Mouse (Mus musculus) heart, embryonic 12.5 days (tissue): ENCODE results near the gene Ffar3. TPM values are rescaled to one million over a fixed set of nuclear protein-coding genes. Genes with fewer than 3 reads are reported as not detected.
A peak's percentile ranks its signal among the peaks of the same experiment; 100 is the strongest.
"Not testable (repeated sequence)": the region's sequence is repeated elsewhere in the genome, so short reads cannot be mapped to it uniquely, and the experiment has no call there.

ENCODE experiments used
- ATAC-seq: fragments of 200-750 bp; cut with Nextera tagmentation; 2 replicates; pipeline ENCODE4 v1.8.0; 2017; ENCODE audit warnings: moderate TSS enrichment, moderate library complexity; ENCODE audit not compliant: insufficient number of reproducible peaks, low FRiP score
- H3K27ac ChIP-seq: fragments of 300-500 bp; sonication (generic); 2 replicates; pipeline ENCODE4 v1.5.1; 2016; ENCODE audit warnings: mild to moderate bottlenecking, moderate library complexity; ENCODE audit not compliant: poor library complexity, severe bottlenecking
- H3K27me3 ChIP-seq: fragments of 300-500 bp; sonication (generic); replicated peaks from 2 replicates; pipeline ENCODE4 v1.6.1; 2016; ENCODE audit warnings: mild to moderate bottlenecking, moderate library complexity
- H3K36me3 ChIP-seq: fragments of 300-500 bp; sonication (generic); 2 replicates; pipeline ENCODE4 v1.6.1; 2016; ENCODE audit warnings: mild to moderate bottlenecking, moderate library complexity
- H3K4me1 ChIP-seq: fragments of 300-500 bp; sonication (generic); replicated peaks from 2 replicates; pipeline ENCODE4 v1.6.1; 2016; ENCODE audit warnings: mild to moderate bottlenecking
- H3K4me2 ChIP-seq: fragments of 300-500 bp; sonication (generic); 2 replicates; pipeline ENCODE4 v1.6.1; 2016; ENCODE audit warnings: mild to moderate bottlenecking, moderate library complexity
- H3K4me3 ChIP-seq: fragments of 300-500 bp; sonication (generic); 2 replicates; pipeline ENCODE4 v1.5.1; 2016; ENCODE audit warnings: mild to moderate bottlenecking
- H3K9ac ChIP-seq: fragments of 300-500 bp; sonication (generic); 2 replicates; pipeline ENCODE4 v1.6.1; 2016; ENCODE audit warnings: mild to moderate bottlenecking, moderate library complexity
- H3K9me3 ChIP-seq: fragments of 300-500 bp; sonication (generic); replicated peaks from 2 replicates; pipeline ENCODE4 v1.6.1; 2016; ENCODE audit warnings: mild to moderate bottlenecking, moderate library complexity
- WGBS: fragments of 180-500 bp; shearing (Covaris S2); methylation state at CpG from one replicate; pipeline ENCODE4 v1.1.7; 2016; 5-methylcytosine and 5-hydroxymethylcytosine counted together
- polyA plus RNA-seq: library from polyadenylated mRNA; unstranded; fragments of >200 nt; fragmentation: Nextera tagmentation; extraction: Ambion mirVana; gene quantifications from 2 replicates; pipeline ENCODE4 v1.2.1, GENCODE M21; 2016

Ffar3 gene
- polyA plus RNA-seq, 1 experiment from 2014 or later = not detected

GRCm38 (mm10) chr7:30844676-30845297 lies 11.2 kb downstream of the Ffar3 start:
- 34% methylated on average over 7 of the region's 7 CpGs for WGBS
- Histone ChIP-seq H3K4me3 (no peak overlapping the region), H3K9ac (no peak overlapping the region), H3K27ac (no peak overlapping the region), H3K9me3 (no peaks in the 10 kb centered on the region), H3K27me3 (no peaks in the 10 kb centered on the region), H3K36me3 (no peaks in the 10 kb centered on the region), H3K4me2 (no peak overlapping the region), H3K4me1 (peaks cover 14% of the 10 kb centered on the region)
- ATAC-seq = no peak

DNA sequence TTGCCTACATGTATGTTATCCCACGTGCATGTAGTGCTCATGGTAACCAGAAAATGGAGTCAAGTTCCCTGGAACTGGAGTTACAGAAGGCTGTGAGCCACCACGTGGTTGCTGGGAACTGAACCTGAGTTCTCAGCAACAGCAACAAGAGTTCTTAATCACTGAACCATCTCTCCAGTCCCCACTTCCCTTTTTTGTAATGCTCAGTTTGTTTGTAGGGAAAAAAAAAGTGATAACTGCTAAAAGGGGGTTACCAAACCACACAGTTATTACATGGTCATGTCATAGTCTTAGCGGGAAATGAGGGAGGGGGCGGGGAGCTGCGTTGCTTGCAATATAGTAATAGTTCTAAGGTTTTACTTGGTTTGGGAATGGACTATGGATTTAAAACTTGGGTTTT lies 13.9 kb downstream of the Ffar3 start:
- H3K9me3 ChIP-seq = no peaks in the 10 kb centered on the region
- 78% methylated on average over 5 of the region's 5 CpGs for WGBS
- ATAC-seq = no peak

GRCm38 (mm10) chr7:30841379-30841778 lies 14.6 kb downstream of the Ffar3 start:
- ATAC-seq = no peak
- Histone ChIP-seq H3K4me3 (no peak overlapping the region), H3K27ac (no peak overlapping the region), H3K9ac (no peak overlapping the region), H3K36me3 (no peaks in the 10 kb centered on the region), H3K4me2 (no peak overlapping the region), H3K27me3 (0 out of 2 replicates have a peak, but pooled peaks cover 6% of the 10 kb centered on the region), H3K9me3 (no peaks in the 10 kb centered on the region), H3K4me1 (peaks cover 14% of the 10 kb centered on the region)
- 73% methylated on average over 4 of the region's 4 CpGs for WGBS

More for the DNA sequence above, 13.9 kb downstream of the Ffar3 start:
- H3K4me3 ChIP-seq = no peak overlapping the region
- H3K27ac ChIP-seq = no peak overlapping the region
- H3K9ac ChIP-seq = no peak overlapping the region
- no peak overlapping the region for H3K4me2 ChIP-seq
- H3K27me3 ChIP-seq = 0 out of 2 replicates have a peak, but pooled peaks cover 6% of the 10 kb centered on the region
- no peaks in the 10 kb centered on the region for H3K36me3 ChIP-seq
- H3K4me1 ChIP-seq = peaks cover 14% of the 10 kb centered on the region

DNA sequence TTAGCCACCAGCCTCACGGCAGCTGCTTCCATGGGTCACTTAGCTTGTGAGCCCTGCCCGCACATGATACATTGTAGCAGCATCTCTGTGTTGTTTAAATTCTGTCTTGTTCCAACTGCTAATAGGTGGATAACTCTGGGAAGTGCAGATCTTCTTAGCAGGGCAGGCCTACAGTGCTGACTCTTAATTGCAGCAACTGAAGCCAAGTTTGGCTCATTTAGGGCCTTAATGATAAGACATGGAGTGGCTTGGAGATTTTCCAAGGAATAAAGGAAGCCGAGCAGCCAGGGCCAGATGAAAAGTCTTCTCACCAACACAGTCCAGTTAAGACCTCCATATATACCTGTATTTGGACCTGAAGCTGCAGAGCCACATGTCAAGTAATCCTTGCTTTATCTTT lies 15.7 kb downstream of the Ffar3 start:
- peaks cover 14% of the 10 kb centered on the region for H3K4me1 ChIP-seq
- H3K36me3 ChIP-seq = no peaks in the 10 kb centered on the region
- no peak overlapping the region for H3K9ac ChIP-seq
- H3K4me2 ChIP-seq = no peak overlapping the region
- no peak overlapping the region for H3K4me3 ChIP-seq
- 62% methylated on average over 3 of the region's 3 CpGs for WGBS
- H3K27me3 ChIP-seq = 0 out of 2 replicates have a peak, but pooled peaks cover 6% of the 10 kb centered on the region
- ATAC-seq = no peak
- H3K27ac ChIP-seq = no peak overlapping the region
- H3K9me3 ChIP-seq = no peaks in the 10 kb centered on the region

DNA sequence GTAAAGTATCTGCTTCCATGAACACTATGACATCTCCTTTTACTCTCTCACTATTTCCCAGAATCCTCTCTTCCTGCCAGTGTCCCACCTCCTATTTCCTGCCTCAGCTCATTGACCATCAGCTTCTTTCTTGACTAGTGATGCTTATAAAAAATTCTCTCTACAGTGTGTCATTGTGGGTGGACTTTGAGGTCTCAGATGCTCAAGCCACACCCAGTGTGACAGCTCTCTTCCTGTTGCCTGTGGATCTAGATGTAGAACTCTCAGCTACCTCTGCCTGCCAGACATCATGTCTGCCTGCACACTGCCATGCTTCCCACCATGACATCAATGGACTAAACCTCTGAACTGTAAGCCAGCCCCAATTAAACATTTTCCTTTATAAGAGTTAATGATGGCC lies 18.7 kb downstream of the Ffar3 start:
- H3K9me3 ChIP-seq = no peaks in the 10 kb centered on the region
- H3K27me3 ChIP-seq = 0 out of 2 replicates have a peak, but pooled peaks cover 6% of the 10 kb centered on the region
- H3K4me2 ChIP-seq = no peak overlapping the region
- H3K27ac ChIP-seq = no peak overlapping the region
- ATAC-seq = no peak
- no peak overlapping the region for H3K4me3 ChIP-seq
- peaks cover 16% of the 10 kb centered on the region for H3K4me1 ChIP-seq
- no peak overlapping the region for H3K9ac ChIP-seq
- H3K36me3 ChIP-seq = no peaks in the 10 kb centered on the region

DNA sequence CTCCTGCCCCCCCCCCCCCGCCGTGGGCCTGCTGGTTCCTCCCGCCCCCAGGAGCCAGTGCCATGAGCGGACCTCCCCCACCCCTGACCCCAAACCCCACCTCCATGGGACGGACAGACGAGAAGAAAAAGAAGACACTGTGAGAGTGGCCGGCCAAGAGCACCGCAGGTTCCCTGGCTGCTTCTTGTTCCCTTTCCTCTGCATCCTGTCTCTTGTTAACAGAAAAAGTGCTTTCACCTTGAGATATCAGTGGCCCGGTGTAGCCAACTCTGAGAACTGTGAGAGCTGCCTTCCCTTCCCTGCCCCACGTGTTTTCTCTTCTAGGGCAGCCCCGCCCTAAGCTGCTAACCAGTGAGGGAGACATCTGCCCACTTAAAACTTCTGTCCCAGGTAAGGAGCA lies 23.3 kb downstream of the Ffar3 start:
- 32% methylated on average over 10 of the region's 11 CpGs for WGBS
- H3K4me1 ChIP-seq, H3K27ac ChIP-seq, H3K36me3 ChIP-seq, H3K9me3 ChIP-seq, H3K27me3 ChIP-seq, H3K9ac ChIP-seq, ATAC-seq, H3K4me3 ChIP-seq: not testable (repeated sequence)
- peak overlapping the region; percentile 57 for H3K4me2 ChIP-seq

DNA sequence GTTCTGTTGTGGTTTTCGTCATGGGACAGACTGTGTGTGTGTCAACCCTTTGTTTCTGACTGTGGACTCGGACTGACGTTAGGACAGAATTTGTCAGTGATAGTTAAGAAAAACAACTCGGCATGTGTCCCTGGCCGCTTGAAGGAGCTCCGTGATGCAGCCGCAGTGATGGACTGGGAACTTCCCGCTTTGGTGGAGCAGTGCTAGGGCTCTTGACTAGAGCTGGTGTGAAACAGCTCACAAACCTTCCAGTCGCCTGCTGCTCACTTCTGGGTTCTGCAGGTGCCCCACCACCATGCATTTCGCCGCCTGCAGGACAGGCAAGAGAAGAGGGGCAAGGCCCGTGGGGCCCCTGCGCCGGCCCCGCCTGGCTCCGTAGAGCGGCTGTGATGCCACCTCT lies 23.7 kb downstream of the Ffar3 start:
- no peak for ATAC-seq
- Histone ChIP-seq H3K9me3 (0 out of 2 replicates have a peak, but pooled peaks cover 3% of the 10 kb centered on the region), H3K4me1 (peaks cover 5% of the 10 kb centered on the region), H3K9ac (no peak overlapping the region), H3K27me3 (no peaks in the 10 kb centered on the region), H3K4me2 (peak overlapping the region; percentile 57), H3K36me3 (no peaks in the 10 kb centered on the region), H3K4me3 (no peak overlapping the region), H3K27ac (no peak overlapping the region)
- WGBS = 66% methylated on average over 17 of the region's 17 CpGs

DNA sequence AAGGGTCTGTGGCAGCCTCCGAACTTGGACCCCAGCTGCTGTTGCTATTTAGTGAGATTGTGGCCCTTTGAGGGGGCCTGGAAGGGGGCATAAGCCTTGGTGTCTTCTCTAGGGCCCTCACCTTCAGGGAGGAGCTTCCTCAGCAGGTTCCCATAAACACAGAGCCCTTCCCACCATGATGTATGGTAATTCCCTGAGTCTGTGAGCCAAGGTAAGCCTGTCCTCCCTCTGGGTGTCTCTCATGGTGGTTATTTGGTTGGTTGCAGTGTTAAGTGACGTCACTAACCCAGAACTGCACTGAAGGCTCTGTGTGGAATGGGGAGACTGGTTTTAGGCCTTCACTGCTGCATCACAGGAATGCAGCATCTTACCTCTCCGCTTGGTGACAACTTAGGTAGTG lies 26.6 kb downstream of the Ffar3 start:
- Histone ChIP-seq H3K4me1 (peaks cover 5% of the 10 kb centered on the region), H3K36me3 (no peaks in the 10 kb centered on the region), H3K9ac (no peak overlapping the region), H3K9me3 (0 out of 2 replicates have a peak, but pooled peaks cover 5% of the 10 kb centered on the region), H3K27ac (no peak overlapping the region), H3K27me3 (no peaks in the 10 kb centered on the region), H3K4me3 (no peak overlapping the region), H3K4me2 (no peak overlapping the region)
- WGBS = 68% methylated on average over 3 of the region's 3 CpGs
- no peak for ATAC-seq

- H3K9me3 ChIP-seq, H3K27ac ChIP-seq, H3K4me1 ChIP-seq, H3K9ac ChIP-seq, H3K27me3 ChIP-seq, H3K4me2 ChIP-seq, ATAC-seq, H3K4me3 ChIP-seq, H3K36me3 ChIP-seq: not testable (repeated sequence)
Measured at GRCm38 (mm10) chr7:30828871-30829270, 27.1 kb downstream of the Ffar3 start.

GRCm38 (mm10) chr7:30826660-30827059 lies 29.3 kb downstream of the Ffar3 start:
- Histone ChIP-seq H3K4me1 (no peaks in the 10 kb centered on the region), H3K9me3 (0 out of 2 replicates have a peak, but pooled peaks cover 5% of the 10 kb centered on the region), H3K27me3 (no peaks in the 10 kb centered on the region), H3K36me3 (no peaks in the 10 kb centered on the region), H3K4me3 (no peak overlapping the region), H3K4me2 (no peak overlapping the region), H3K27ac (no peak overlapping the region), H3K9ac (no peak overlapping the region)
- WGBS = 88% methylated on average over 10 of the region's 10 CpGs
- no peak for ATAC-seq

GRCm38 (mm10) chr7:30824306-30824705 lies 31.7 kb downstream of the Ffar3 start:
- 94% methylated on average over 3 of the region's 3 CpGs for WGBS
- no peaks in the 10 kb centered on the region for H3K4me1 ChIP-seq
- peaks cover 6% of the 10 kb centered on the region; the same call in 1 of the 2 replicates for H3K27me3 ChIP-seq
- no peak overlapping the region for H3K9ac ChIP-seq
- no peak overlapping the region for H3K4me3 ChIP-seq
- H3K9me3 ChIP-seq = 0 out of 2 replicates have a peak, but pooled peaks cover 5% of the 10 kb centered on the region
- H3K4me2 ChIP-seq = no peak overlapping the region
- no peak overlapping the region for H3K27ac ChIP-seq
- H3K36me3 ChIP-seq = no peaks in the 10 kb centered on the region
- ATAC-seq = no peak

GRCm38 (mm10) chr7:30823675-30824074 lies 32.3 kb downstream of the Ffar3 start, which contains the start of gene Ffar2:
Gene Ffar2 (minus strand): TSS chr7:30823775.
- no peaks in the 10 kb centered on the region for H3K36me3 ChIP-seq
- ATAC-seq = no peak
- 86% methylated on average over 18 of the region's 18 CpGs for WGBS
- no peak within 1 kb of the TSS for H3K27ac ChIP-seq
- H3K4me2 ChIP-seq = no peak within 1 kb of the TSS
- H3K9ac ChIP-seq = no peak within 1 kb of the TSS
- H3K4me1 ChIP-seq = no peaks in the 10 kb centered on the region
- 0 out of 2 replicates have a peak, but pooled peaks cover 5% of the 10 kb centered on the region for H3K9me3 ChIP-seq
- no peak within 1 kb of the TSS for H3K4me3 ChIP-seq
- peaks cover 6% of the 10 kb centered on the region; the same call in 1 of the 2 replicates for H3K27me3 ChIP-seq
